Mouse (Mus musculus): ENCODE measurements around the gene Errfi1.
"Not testable (repeated sequence)": the region's sequence is repeated elsewhere in the genome, so short reads cannot be mapped to it uniquely, and the experiment has no call there.

The Errfi1 gene

GRCm38 (mm10) chr4:150850893-150851292 lies 2.8 kb upstream of the Errfi1 start:
- DNase-seq, result no peak

GRCm38 (mm10) chr4:150852045-150852444 lies 1.7 kb upstream of the Errfi1 start:
- DNase-seq, result no peak

GRCm38 (mm10) chr4:150852479-150852878 lies 1.2 kb upstream of the Errfi1 start:
- DNase-seq, result no peak

- DNase-seq, result peak; percentile 98
These were observed 1.1 kb downstream of the Errfi1 start for GRCm38 (mm10) chr4:150854839-150855246.

- DNase-seq, result no peak
These were observed 1.6 kb downstream of the Errfi1 start for GRCm38 (mm10) chr4:150855346-150855745.

GRCm38 (mm10) chr4:150860526-150860925 lies 6.8 kb downstream of the Errfi1 start:
- no peak for DNase-seq

GRCm38 (mm10) chr4:150861161-150861560 lies 7.4 kb downstream of the Errfi1 start:
- DNase-seq, result no peak

- no peak for DNase-seq
These were observed 9.1 kb downstream of the Errfi1 start for GRCm38 (mm10) chr4:150862626-150863375.

GRCm38 (mm10) chr4:150865371-150865770 lies 11.7 kb downstream of the Errfi1 start:
- peak; percentile 51 for DNase-seq

GRCm38 (mm10) chr4:150866069-150866468 lies 12.3 kb downstream of the Errfi1 start:
- no peak for DNase-seq

- no peak for DNase-seq
These were observed 12.8 kb downstream of the Errfi1 start for GRCm38 (mm10) chr4:150866494-150866893.

- no peak for DNase-seq
These were observed 14.4 kb downstream of the Errfi1 start for GRCm38 (mm10) chr4:150868161-150868560.

GRCm38 (mm10) chr4:150868859-150869258 lies 15.1 kb downstream of the Errfi1 start:
- no peak for DNase-seq

- DNase-seq, result no peak
These were observed 15.8 kb downstream of the Errfi1 start for GRCm38 (mm10) chr4:150869276-150870197.

GRCm38 (mm10) chr4:150870963-150871391 lies 17.3 kb downstream of the Errfi1 start:
- no peak for DNase-seq

- DNase-seq, result peak; percentile 35
These were observed 17.8 kb downstream of the Errfi1 start for GRCm38 (mm10) chr4:150871392-150872138.

GRCm38 (mm10) chr4:150872139-150872651 lies 18.5 kb downstream of the Errfi1 start:
- DNase-seq, result peak; percentile 47

GRCm38 (mm10) chr4:150872681-150873080 lies 19.0 kb downstream of the Errfi1 start:
- DNase-seq, result no peak

GRCm38 (mm10) chr4:150874416-150874815 lies 20.7 kb downstream of the Errfi1 start:
- not testable (repeated sequence) for DNase-seq

- DNase-seq, result no peak
These were observed 21.7 kb downstream of the Errfi1 start for GRCm38 (mm10) chr4:150875393-150875792.

- DNase-seq, result no peak
These were observed 25.9 kb downstream of the Errfi1 start for GRCm38 (mm10) chr4:150879631-150880030.

GRCm38 (mm10) chr4:150880364-150880763 lies 26.6 kb downstream of the Errfi1 start:
- no peak for DNase-seq

GRCm38 (mm10) chr4:150882632-150883031 lies 28.9 kb downstream of the Errfi1 start:
- no peak for DNase-seq

All from retina, postnatal 1 day (tissue).